Mouse (Mus musculus) forebrain, embryonic 16.5 days (tissue): ENCODE results near the gene Ubl3. TPM values are rescaled to one million over a fixed set of nuclear protein-coding genes. Genes with fewer than 3 reads are reported as not detected.
A peak's percentile ranks its signal among the peaks of the same experiment; 100 is the strongest.

Source experiments
- ATAC-seq: fragments of 200-750 bp; cut with Nextera tagmentation; 2 replicates; pipeline ENCODE4 v1.8.0; 2017; ENCODE audit warnings: mild to moderate bottlenecking, moderate library complexity
- H3K27ac ChIP-seq: fragments of 300-500 bp; sonication (generic); 2 replicates; pipeline ENCODE4 v1.5.1; 2014; ENCODE audit warnings: low read length, control low read depth
- H3K27me3 ChIP-seq: fragments of 300-500 bp; sonication (generic); replicated peaks from 2 replicates; pipeline ENCODE4 v1.6.1; 2014; ENCODE audit warnings: low read length; ENCODE audit not compliant: control insufficient read depth, insufficient read depth
- H3K36me3 ChIP-seq: fragments of 300-500 bp; sonication (generic); 2 replicates; pipeline ENCODE4 v1.6.1; 2014; ENCODE audit not compliant: control insufficient read depth, insufficient read depth
- H3K4me1 ChIP-seq: fragments of 300-500 bp; sonication (generic); replicated peaks from 2 replicates; pipeline ENCODE4 v1.6.1; 2014; ENCODE audit warnings: low read length; ENCODE audit not compliant: control insufficient read depth, insufficient read depth
- H3K4me2 ChIP-seq: fragments of 300-500 bp; sonication (generic); 2 replicates; pipeline ENCODE4 v1.6.1; 2014; ENCODE audit warnings: mild to moderate bottlenecking, low read length, control low read depth
- H3K4me3 ChIP-seq: fragments of 300-500 bp; sonication (generic); replicated peaks from 2 replicates; pipeline ENCODE4 v1.5.1; 2014; ENCODE audit warnings: mild to moderate bottlenecking, low read length, control low read depth
- H3K9ac ChIP-seq: fragments of 300-500 bp; sonication (generic); replicated peaks from 2 replicates; pipeline ENCODE4 v1.6.1; 2014; ENCODE audit warnings: low read depth, low read length, control low read depth
- H3K9me3 ChIP-seq: fragments of 300-500 bp; sonication (generic); 2 replicates; pipeline ENCODE4 v1.6.1; 2016; ENCODE audit warnings: low read length; ENCODE audit not compliant: control insufficient read depth
- WGBS: fragments of 180-500 bp; shearing (Covaris S2); extraction: QIAGEN DNeasy Blood & Tissue Kit; methylation state at CpG from one replicate; pipeline ENCODE4 v1.1.7; 2014; 5-methylcytosine and 5-hydroxymethylcytosine counted together
- polyA plus RNA-seq: library from polyadenylated mRNA; unstranded; fragments of >200 nt; fragmentation: Nextera tagmentation; extraction: Ambion mirVana; gene quantifications from 2 replicates; pipeline ENCODE4 v1.2.1, GENCODE M21; 2015

Gene Ubl3
- polyA plus RNA-seq, result 75.7 and 84.2 TPM in 2 replicates

DNA sequence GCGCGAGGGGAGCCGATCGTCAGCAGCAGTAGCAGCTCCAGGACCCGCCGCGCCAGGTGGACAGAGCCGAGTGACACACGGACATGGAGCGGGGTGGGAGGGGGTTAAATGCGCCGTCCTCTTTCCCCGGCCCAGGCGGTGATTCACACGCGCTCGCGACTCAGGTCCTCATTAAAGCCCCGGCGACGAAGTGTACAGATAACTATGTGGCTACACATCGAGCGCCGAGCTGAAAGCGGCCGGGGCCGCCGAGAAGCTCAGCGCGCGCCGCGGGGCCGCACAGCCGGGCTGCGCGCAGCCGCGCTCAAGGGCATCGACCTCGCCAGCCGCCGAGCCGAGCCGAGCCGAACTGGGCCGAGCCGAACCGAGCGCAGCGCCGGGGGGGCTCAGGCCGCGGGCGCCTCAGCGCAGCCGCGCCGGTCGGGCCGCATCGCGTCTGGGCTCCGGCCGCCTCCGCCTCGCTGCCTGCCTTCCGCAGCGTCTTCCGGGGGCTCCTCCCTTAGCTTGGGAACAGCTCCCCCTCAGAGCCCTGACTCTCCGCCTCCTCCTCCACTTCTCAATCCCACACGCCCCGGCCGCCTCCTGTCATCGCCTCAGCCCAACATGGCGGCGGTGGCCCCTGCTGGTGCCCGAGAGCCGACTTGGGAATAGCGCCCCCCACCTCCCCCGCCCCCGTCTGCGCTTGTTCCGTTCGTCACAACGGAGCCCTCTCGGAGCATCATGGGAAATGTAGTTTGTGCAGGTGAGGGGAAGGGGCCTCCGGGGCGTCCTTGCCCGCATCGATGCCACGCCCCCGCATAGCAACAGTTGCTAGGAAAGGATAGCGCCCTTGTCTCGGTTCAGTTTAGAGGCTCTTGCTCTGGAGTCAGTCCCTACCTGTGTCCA is at the start of gene Ubl3:
TSS of gene Ubl3 (minus strand) at position 603 of the 885 bp plus-strand sequence.
- Histone ChIP-seq H3K4me1 (peaks cover 31% of the 10 kb centered on the region), H3K9me3 (no peaks in the 10 kb centered on the region), H3K36me3 (no peaks in the 10 kb centered on the region), H3K27me3 (no peaks in the 10 kb centered on the region), H3K27ac (peak within 1 kb of the TSS; percentile 97), H3K4me2 (peak within 1 kb of the TSS; percentile 68), H3K4me3 (peak within 1 kb of the TSS; percentile 77), H3K9ac (peak within 1 kb of the TSS; percentile 78)
- peak; percentile 95 for ATAC-seq
- under 1% methylated on average over 76 of the region's 95 CpGs for WGBS

DNA sequence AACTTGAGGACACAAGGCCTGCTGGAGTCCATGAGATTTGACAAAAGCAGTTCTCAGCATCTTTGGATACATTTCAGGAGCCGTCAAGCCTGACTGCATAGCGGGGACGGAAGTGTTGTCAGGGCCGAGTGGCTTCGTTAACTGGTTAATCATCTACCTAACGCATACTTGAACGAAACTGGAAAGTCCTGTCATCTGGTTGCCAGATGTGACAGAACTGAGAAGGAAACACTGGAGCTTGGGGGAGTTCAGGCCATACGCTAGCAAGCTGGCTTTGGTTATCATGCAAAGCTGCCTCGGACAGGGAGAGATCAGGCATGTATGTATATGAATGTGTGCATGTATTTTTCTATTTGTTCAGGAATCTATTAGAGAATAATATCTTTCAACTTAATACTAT is 45.8 kb upstream of the Ubl3 start:
- Histone ChIP-seq H3K4me1 (no peaks in the 10 kb centered on the region), H3K27ac (no peak overlapping the region), H3K9ac (no peak overlapping the region), H3K4me3 (no peak overlapping the region), H3K4me2 (no peak overlapping the region), H3K27me3 (no peaks in the 10 kb centered on the region), H3K36me3 (no peaks in the 10 kb centered on the region), H3K9me3 (no peaks in the 10 kb centered on the region)
- WGBS, result 43% methylated on average over 9 of the region's 9 CpGs
- no peak for ATAC-seq

DNA sequence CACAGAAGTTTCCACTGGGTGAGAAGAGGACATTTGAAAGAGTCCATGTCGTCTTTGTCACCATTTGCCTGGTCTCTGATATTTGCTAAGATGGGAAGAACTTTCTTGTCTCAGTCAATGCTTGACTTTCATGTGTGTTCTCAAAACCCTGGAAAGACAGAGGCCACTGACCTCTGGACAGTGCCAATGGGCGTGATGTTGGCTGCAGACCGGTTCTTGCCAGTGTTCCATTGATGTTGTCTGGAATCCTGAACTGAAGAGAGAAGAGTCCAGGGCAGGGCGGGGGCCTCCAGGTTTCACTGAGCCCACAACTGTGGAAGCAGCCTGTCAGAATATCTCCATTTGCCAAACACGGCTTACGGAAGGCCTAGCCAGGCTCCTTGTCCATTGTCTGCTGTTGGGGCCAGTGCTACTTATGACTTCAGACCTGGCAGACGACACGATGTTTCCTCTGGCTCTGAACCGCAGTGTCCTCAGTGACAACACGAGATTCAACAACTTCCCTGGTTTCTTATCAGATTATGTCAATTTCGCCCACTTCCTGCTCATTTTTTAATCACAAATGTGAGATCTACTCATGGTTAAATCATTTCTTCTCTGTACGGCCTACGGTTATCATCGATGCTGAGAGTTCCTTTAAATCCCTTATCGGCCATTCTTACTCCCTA is 43.6 kb upstream of the Ubl3 start:
- no peak overlapping the region for H3K4me2 ChIP-seq
- ATAC-seq, result no peak
- H3K27ac ChIP-seq, result no peak overlapping the region
- WGBS, result 92% methylated on average over 15 of the region's 15 CpGs
- no peaks in the 10 kb centered on the region for H3K27me3 ChIP-seq
- no peaks in the 10 kb centered on the region for H3K36me3 ChIP-seq
- H3K4me1 ChIP-seq, result no peaks in the 10 kb centered on the region
- no peak overlapping the region for H3K4me3 ChIP-seq
- no peaks in the 10 kb centered on the region for H3K9me3 ChIP-seq
- no peak overlapping the region for H3K9ac ChIP-seq

DNA sequence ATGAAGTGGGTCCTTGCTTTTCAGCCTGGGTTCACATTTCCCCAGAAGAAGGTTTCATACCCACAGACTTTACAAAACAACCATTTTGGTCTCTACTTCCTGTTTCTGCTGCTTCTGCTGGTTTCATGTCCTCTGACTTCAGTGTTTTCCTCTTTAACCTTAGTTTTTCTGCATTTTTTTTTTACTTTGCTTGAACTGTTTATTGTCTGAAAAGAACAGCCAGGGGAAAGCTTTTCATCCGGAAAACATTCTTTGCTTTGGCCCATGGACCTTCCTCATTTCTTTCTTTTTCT is 42.8 kb upstream of the Ubl3 start:
- WGBS, result 83% methylated on average over 1 of the region's 1 CpGs
- Histone ChIP-seq H3K9ac (no peak overlapping the region), H3K4me3 (no peak overlapping the region), H3K27ac (no peak overlapping the region), H3K27me3 (no peaks in the 10 kb centered on the region), H3K4me2 (no peak overlapping the region), H3K9me3 (no peaks in the 10 kb centered on the region), H3K4me1 (no peaks in the 10 kb centered on the region), H3K36me3 (no peaks in the 10 kb centered on the region)
- ATAC-seq, result no peak

DNA sequence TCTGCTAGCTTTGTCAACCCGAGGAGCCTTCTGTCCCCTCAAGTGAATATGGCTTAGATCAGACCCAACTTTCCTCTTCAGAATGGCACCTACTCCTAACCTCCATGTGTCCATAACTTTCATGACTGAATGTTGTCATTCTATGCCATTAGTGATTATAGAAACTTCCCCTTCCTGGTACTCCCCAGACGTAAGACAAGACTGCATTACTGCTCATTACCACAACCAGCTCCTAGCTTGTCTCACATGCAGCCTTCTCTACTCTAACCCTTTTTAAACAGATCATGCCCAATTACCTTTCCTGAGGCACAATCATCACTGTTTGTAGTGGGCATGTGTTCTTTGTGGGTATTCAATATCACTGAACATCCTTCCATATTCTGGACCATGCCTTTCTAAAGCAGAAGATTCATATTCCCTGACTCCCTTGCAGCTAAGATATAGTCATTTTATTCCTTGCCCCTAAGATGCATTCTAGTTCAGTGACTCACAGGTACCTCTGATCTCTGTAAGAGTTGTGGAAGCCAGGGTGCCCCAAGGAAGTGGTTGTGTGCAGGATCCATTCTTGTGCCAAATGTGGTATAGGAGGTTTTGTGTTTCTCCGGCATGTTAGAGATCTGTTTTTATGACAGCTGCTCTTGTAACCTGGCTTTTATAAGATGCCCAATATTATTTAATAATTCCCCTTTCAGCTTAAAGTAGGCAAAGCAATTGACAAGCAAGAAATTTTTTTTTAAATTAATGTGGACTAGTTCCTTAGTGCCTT is 42.3 kb upstream of the Ubl3 start:
- no peak overlapping the region for H3K27ac ChIP-seq
- H3K27me3 ChIP-seq, result no peaks in the 10 kb centered on the region
- H3K9me3 ChIP-seq, result no peaks in the 10 kb centered on the region
- no peaks in the 10 kb centered on the region for H3K4me1 ChIP-seq
- H3K9ac ChIP-seq, result no peak overlapping the region
- ATAC-seq, result no peak
- H3K4me2 ChIP-seq, result no peak overlapping the region
- no peaks in the 10 kb centered on the region for H3K36me3 ChIP-seq
- WGBS, result 94% methylated on average over 3 of the region's 3 CpGs
- H3K4me3 ChIP-seq, result no peak overlapping the region

DNA sequence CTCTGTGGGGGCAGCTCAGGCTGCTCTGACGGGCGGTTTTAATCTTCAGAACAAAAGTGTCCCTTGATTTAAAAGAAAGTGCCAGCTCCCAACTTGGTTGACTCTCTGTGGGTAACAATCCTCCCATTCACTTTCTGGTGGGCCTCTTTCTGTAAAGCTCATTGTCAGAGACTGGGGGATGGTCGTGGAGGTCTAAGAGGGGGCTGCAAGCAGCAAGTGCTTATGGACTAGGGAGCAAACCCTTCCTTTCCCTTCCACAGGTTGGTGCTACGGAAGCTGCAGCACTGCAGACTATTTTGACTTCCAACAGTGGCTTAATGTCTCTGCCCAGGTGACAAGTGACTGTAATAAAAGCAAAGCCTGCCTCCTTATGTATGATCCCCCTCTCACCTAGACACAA is 41.0 kb upstream of the Ubl3 start:
- no peak overlapping the region for H3K4me3 ChIP-seq
- no peak for ATAC-seq
- WGBS, result 21% methylated on average over 4 of the region's 4 CpGs
- no peaks in the 10 kb centered on the region for H3K4me1 ChIP-seq
- H3K9me3 ChIP-seq, result no peaks in the 10 kb centered on the region
- H3K27ac ChIP-seq, result no peak overlapping the region
- no peak overlapping the region for H3K9ac ChIP-seq
- H3K27me3 ChIP-seq, result no peaks in the 10 kb centered on the region
- no peak overlapping the region for H3K4me2 ChIP-seq
- no peaks in the 10 kb centered on the region for H3K36me3 ChIP-seq

DNA sequence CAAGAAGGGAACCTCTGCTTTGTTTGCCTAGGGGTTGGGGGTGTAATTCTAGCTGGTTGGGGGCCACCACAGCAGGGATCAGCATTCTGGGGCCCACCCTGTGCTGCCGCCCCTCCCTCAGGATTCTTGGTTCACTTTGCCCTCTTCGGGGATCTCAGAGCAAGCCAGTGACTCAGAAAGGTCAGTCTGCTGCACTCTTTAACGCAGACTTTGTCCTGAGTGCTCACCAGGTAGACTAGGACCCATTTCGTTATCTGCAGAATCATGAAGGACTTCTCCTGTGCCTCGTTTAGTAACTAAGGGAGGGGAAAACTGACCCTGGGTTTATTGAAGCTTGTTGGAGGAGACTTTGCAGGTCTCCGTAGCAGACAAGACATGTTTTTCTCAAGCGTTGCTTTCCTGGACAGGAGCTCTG is 38.9 kb upstream of the Ubl3 start:
- 53% methylated on average over 7 of the region's 7 CpGs for WGBS
- Histone ChIP-seq H3K9me3 (no peaks in the 10 kb centered on the region), H3K4me3 (no peak overlapping the region), H3K9ac (no peak overlapping the region), H3K36me3 (no peaks in the 10 kb centered on the region), H3K27me3 (no peaks in the 10 kb centered on the region), H3K27ac (no peak overlapping the region), H3K4me2 (no peak overlapping the region), H3K4me1 (no peaks in the 10 kb centered on the region)
- no peak for ATAC-seq

DNA sequence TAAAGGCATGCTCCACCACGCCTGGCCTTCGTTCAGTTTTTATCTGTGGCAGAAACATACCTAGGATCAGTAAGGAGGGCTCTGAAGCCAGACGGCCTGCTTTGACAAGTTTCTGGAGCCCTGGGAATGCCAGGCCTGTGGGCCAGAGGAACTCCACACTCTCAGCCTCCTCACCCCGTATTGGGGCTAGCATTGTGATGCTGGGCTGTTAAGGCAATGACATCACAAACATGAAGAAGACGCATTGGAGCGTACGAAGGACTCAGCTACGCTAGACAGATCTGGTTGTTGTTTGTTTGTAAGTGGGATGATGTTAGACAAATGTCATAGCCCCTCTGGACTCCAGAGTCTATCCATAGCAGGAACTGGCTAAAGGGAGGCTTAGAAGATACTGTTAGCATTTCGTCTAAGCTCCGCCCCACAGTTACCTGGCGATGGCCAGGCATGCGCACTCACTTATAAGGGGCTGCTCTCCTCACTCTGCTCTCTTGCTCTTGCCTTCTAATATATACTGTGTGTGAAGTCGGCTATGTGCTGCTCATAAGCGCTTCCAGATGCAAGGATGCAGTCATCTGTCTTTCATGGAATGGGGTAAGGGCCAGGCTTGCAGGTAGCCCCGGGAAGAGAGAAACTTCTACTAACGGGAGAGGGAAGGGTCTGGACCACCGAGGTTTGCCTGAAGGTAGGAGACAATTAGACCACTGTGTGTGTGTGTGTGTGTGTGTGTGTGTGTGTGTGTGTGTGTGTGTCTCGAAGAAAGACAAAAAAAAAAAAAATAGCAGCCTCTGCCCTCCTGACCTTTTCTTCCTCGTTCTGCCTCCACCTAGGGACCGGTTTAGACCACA is 38.2 kb upstream of the Ubl3 start:
- no peaks in the 10 kb centered on the region for H3K9me3 ChIP-seq
- no peaks in the 10 kb centered on the region for H3K27me3 ChIP-seq
- H3K36me3 ChIP-seq, result no peaks in the 10 kb centered on the region
- H3K4me2 ChIP-seq, result no peak overlapping the region
- WGBS, result 70% methylated on average over 19 of the region's 20 CpGs
- no peak overlapping the region for H3K9ac ChIP-seq
- no peak overlapping the region for H3K27ac ChIP-seq
- ATAC-seq, result no peak
- H3K4me1 ChIP-seq, result no peaks in the 10 kb centered on the region
- no peak overlapping the region for H3K4me3 ChIP-seq
